Mouse (Mus musculus) brain, embryonic 14.5 days (tissue): Measurements from ENCODE around the gene Engase. TPM values are rescaled to one million over a fixed set of nuclear protein-coding genes. Genes with fewer than 3 reads are reported as not detected.

Experiments used
- DNase-seq: peaks from one replicate; pipeline ENCODE4 v3.0.0-alpha.2; 2011; ENCODE audit warnings: low read depth
- CTCF ChIP-seq: fragments of 200-500 bp; IDR thresholded peaks from 2 replicates; pipeline ENCODE4 v1.5.1; 2012; ENCODE audit warnings: inconsistent platforms, mild to moderate bottlenecking, moderate library complexity, borderline replicate concordance; ENCODE audit not compliant: insufficient read depth, insufficient read length; ENCODE audit errors: extremely low read depth
- POLR2A ChIP-seq: fragments of 200-500 bp; IDR thresholded peaks from 2 replicates; pipeline ENCODE4 v1.6.1; 2012; ENCODE audit warnings: mild to moderate bottlenecking, inconsistent platforms, borderline replicate concordance; ENCODE audit not compliant: poor library complexity, insufficient read depth, insufficient read length, severe bottlenecking; ENCODE audit errors: extremely low read depth
- polyA plus RNA-seq: library from polyadenylated mRNA; depleted of rRNA; stranded (reverse); fragments of >200 nt; gene quantifications from 2 replicates; pipeline ENCODE4 v1.2.3, GENCODE M21; 2012

The Engase gene
- polyA plus RNA-seq, 1 experiment: 8.1 TPM

DNA sequence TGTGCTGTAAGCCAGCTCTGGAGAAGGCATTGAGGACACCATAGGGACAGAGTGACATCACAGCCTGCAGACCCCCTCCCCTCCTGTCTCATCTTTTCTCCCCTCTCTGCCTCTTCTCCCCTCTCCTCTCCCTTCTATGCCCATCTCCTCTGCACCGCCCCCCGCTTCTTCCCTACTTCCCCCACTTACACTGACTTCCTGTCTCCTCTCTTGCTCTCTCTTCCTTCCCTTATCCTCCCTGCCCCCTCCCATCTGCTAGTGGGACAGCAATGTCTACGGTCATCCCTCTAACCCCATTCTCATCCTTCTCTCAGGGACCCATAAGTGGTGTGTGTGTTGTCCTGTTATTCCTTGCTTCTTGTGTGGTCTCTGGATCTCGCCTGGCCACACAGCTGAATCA, 17.1 kb upstream of the Engase start:
- no peak for TF ChIP-seq CTCF
- no peak for TF ChIP-seq POLR2A
- DNase-seq: no peak

DNA sequence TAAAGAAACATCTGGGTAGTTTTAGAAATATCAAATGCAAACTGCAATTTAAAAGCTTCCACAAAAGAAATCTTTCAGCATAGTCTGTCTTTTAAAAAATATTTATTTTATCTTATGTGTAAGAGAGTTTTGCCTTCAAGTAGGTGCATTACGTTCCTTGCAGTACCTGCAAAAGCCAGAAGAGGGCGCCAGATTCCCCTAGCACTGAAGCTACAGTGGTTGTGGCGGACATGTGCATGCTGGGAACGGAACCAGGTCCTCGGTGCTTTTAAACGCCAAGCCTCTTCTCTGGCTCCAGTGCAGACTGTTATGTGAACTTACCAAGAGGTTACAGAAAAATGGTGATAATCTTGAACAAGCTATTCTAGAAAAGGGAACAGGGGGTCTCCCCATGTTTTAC, 16.3 kb upstream of the Engase start:
- TF ChIP-seq POLR2A (no peak), CTCF (peak; percentile 67)
- DNase-seq: no peak

DNA sequence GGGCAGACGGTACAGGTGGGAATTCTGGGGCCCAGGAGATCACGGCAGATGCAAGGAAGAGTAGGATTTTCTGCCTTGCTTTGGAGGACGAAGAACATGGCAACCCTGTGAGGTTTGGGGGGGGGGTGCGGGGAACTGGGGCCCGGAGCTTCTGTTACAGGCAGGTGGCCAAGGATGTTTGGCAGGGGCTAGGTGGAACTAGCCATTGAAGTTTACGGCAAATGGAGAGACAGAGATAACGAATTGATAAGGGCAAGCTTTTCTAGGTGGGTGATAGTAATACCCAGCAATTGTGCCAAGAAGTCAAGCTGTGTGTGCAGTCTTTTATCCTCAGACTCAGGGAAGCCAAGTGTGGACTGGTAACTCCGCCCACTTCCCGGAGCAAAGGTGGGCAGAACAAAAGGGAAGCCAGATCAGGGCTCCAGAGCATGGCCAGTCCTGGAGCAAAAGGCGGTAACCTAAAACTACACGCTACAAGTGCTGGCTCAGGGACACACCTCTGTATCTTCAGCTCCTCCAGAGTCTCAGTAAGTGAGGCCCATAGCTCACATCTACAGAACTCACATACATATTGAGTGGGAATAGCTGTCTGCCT, 9.1 kb upstream of the Engase start:
- DNase-seq: no peak

DNA sequence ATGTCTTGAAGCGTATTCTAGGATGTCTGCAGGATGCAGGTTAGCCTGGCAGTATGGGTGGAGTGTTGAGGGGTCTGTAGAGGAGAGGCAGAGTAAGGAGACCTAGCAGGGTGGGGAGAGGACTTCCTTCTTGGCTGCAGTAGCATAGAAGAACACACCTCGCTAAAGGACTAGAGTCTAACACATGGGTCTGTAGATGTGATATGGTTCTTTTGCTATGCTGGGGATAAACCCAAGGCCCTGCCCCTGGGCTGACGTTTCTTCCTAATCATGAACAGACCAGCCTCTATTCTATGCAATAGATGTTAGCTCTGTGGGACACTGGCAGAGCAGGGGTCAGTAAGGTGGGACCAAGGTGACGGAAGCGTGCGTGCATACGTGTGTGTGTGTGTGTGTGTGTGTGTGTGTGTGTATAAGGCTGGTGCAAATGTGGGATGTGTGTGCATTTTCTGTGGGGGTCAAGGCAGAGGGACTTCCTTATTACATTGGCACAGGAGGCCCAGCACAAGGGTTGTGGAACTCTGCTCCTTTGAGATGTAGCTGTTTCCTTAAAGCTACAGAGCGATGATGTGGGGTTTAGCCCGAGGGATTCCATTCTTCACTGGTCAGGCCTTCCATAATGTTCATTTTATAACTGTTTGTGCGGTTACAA, 7.0 kb upstream of the Engase start:
- DNase-seq: no peak
- no peak for TF ChIP-seq POLR2A
- no peak for TF ChIP-seq CTCF

More for the DNA sequence above, 9.1 kb upstream of the Engase start:
- TF ChIP-seq CTCF: no peak
- no peak for TF ChIP-seq POLR2A

DNA sequence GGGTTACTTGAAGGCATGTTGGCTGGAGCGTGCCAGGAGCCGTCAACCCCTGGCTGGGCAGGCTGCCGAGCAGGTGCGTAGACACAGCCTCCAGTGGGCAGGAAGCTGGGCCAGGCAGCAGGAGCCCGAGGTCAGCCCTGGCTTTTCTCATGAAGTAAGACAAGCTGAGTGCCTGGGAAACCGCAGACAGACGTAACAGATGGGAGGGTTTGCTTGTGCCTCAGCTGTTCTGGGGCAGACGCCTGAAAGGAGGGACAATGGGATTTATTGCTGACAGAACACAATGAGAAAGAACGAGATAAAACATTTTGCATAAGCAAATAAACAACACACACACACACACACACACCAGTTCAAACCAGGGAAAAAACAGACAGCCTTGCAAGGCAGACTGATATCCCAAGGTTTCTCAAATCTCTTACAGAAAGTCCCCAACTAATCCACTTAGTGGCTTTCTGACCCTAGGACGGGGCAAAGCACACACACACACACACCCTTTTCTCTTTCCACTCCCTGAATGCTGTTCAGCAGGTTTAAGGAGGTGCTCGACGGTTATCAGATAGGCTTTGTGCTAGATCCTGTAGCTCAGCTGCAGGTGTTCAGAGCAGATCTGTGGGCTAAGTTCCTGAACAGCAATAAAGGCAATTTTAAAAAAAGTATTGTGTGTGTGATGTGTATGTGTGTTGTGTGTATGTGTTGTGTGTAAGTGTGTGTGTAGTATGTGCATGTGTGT, 6.2 kb upstream of the Engase start:
- TF ChIP-seq CTCF (no peak), POLR2A (no peak)
- peak; percentile 72 for DNase-seq

DNA sequence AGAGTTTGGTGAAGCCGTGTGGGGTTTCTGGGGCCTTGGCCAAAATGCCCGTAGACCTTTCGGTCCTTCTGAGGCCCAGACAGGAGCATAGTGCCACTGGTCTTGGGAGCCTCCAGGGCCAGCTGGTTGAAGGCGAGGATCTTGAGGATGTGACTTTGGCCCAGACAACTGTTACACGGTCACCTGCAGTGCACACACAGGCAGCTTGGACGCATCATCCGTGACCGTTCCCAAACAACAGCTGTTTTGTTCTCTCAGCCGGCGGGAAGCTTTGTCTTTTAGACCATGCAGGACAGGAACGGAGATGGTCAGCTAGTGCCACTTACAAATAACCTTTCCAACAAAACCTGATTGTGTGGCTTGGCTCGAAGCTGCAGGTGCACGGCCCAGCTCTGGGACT, 5.0 kb upstream of the Engase start:
- no peak for DNase-seq
- TF ChIP-seq POLR2A: no peak
- TF ChIP-seq CTCF: no peak

DNA sequence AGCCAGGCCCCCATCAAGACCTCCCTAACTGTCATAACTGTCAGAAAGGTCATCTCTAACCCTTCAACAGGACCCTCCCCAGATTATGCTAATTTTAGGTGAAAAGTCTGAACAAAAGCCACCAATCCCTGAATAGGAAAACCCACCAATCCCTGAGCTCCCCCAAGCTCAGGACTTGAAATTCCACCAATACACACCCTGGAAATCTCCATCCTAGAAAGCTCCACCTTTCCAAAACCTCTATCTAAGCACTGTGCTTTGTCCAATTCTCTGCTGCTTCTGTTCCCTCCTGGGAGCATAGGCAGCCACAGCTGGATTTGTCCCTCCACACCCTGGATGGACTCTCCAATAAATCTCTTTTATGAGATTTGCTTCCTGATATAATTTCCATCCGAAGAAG, 3.5 kb upstream of the Engase start:
- no peak for TF ChIP-seq POLR2A
- no peak for TF ChIP-seq CTCF
- DNase-seq: no peak

DNA sequence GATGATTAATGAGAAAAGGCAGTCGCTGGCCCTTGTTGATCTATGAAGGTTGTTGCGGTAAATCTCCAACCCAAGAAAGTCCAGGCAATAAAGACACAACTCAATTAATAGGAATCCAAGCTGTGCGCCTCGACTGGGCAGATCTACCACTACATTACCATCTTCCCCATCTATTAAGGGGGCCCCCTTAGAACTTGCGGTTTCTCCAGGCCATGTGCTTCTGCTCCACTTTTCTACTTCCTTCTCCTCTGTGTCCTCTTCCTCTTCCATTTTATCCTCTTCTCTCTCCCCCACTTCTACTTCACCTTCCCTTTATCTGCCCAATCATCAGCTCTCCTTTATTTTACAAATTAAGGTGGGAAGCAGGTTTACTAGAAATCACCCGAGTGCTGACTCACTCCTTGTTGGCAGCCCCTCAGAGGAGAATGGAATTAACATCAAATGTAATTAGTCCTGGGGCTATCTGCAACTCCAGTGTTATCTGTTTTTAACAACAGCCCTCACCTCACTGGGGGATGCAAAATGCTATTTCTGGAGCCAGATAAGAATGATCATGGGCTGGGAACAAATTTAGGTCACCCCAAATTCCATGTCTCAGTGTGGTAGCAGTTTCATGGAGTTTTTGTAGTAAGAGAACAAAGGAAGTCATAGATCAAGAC, 2.7 kb upstream of the Engase start:
- DNase-seq: no peak
- TF ChIP-seq CTCF (no peak), POLR2A (no peak)

DNA sequence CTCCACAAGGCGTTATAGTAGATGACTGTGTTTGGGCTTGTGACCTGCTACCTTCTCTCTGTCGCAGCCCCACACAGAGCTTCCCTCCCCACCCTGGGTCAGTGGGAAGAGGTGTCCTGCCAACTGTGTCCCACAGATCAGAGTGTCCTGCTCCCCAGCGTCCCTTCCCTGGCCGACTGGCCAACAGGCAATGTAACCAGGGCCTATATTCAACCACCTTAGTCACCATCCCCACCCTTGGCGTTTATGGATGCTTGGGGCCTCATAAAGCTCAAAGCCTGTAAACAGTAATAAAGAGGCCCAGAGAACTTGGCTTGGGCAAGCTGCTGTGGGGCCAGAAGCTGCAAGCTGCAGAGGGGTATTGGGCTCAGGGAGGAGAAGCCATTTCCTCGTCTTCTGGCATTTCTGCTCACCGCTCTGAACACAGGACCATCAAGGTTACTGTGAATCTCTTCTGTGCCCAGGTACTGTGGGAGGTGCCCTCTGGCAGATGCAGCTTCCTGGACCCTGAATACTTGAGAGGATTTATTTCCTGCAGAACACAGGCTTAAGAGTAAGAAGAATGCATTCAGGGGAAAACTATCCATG, 1.0 kb upstream of the Engase start:
- TF ChIP-seq POLR2A (no peak), CTCF (no peak)

DNA sequence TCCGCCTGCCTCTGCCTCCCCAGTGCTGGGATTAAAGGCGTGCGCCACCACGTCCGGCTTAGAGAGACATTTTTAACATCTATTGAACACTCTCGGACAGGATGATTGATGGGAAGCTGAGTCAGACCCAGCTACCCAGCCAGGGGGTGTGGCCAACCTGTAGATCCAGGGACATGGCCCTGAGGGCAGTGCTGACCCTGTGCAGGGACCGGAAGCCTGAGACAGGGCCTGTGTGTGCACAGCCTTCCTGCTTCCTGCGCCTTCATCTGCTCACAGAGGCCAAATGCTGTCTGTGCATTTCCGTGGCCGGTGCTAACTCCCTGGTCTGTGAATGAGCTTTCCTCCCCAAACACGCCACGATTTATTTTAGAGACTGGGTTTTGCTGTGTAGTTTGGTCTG, 3.1 kb downstream of the Engase start:
- TF ChIP-seq CTCF (no peak), POLR2A (no peak)
- DNase-seq: no peak

More for the DNA sequence above, 1.0 kb upstream of the Engase start:
- DNase-seq: no peak

DNA sequence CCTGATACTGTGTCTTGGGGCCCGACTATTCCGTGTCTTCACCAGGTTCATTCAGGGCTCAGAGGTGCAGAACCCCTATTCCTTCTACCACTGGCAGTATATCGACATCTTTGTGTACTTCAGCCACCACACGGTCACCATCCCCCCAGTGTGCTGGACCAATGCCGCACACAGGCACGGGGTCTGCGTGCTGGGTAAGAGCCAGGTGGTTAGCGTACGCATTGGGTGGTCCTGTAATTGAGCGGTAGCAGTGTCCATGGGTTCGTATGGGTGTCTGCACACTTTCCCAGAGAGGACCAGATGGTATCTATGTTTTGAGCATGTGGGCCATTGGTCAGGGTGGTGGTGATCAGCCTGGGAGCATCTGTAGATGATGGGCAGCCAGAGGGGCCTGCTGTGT, 4.6 kb downstream of the Engase start:
- no peak for DNase-seq
- no peak for TF ChIP-seq POLR2A
- no peak for TF ChIP-seq CTCF
